Mouse (Mus musculus) forebrain, embryonic 12.5 days (tissue): ENCODE measurements around the gene Jagn1. TPM values are rescaled to one million over a fixed set of nuclear protein-coding genes. Genes with fewer than 3 reads are reported as not detected.

Source experiments
- ATAC-seq: fragments of 200-750 bp; cut with Nextera tagmentation; 2 replicates; pipeline ENCODE4 v1.8.0; 2017; ENCODE audit warnings: moderate TSS enrichment; ENCODE audit not compliant: low FRiP score
- H3K27ac ChIP-seq: fragments of 300-500 bp; sonication (generic); 2 replicates; pipeline ENCODE4 v1.5.1; 2016; ENCODE audit warnings: mild to moderate bottlenecking
- H3K27me3 ChIP-seq: fragments of 300-500 bp; sonication (generic); 2 replicates; pipeline ENCODE4 v1.6.1; 2016; ENCODE audit warnings: mild to moderate bottlenecking
- H3K36me3 ChIP-seq: fragments of 300-500 bp; sonication (generic); replicated peaks from 2 replicates; pipeline ENCODE4 v1.6.1; 2016; ENCODE audit warnings: mild to moderate bottlenecking
- H3K4me1 ChIP-seq: fragments of 300-500 bp; sonication (generic); 2 replicates; pipeline ENCODE4 v1.6.1; 2016
- H3K4me2 ChIP-seq: fragments of 300-500 bp; sonication (generic); 2 replicates; pipeline ENCODE4 v1.6.1; 2016; ENCODE audit warnings: mild to moderate bottlenecking, moderate library complexity
- H3K4me3 ChIP-seq: fragments of 300-500 bp; sonication (generic); replicated peaks from 2 replicates; pipeline ENCODE4 v1.5.1; 2016; ENCODE audit warnings: mild to moderate bottlenecking
- H3K9ac ChIP-seq: fragments of 300-500 bp; sonication (generic); 2 replicates; pipeline ENCODE4 v1.6.1; 2016; ENCODE audit warnings: mild to moderate bottlenecking
- H3K9me3 ChIP-seq: fragments of 300-500 bp; sonication (generic); 2 replicates; pipeline ENCODE4 v1.6.1; 2016
- WGBS: fragments of 180-500 bp; shearing (Covaris S2); methylation state at CpG from one replicate; pipeline ENCODE4 v1.1.7; 2016; 5-methylcytosine and 5-hydroxymethylcytosine counted together
- polyA plus RNA-seq: library from polyadenylated mRNA; unstranded; fragments of >200 nt; fragmentation: Nextera tagmentation; extraction: Ambion mirVana; gene quantifications from 2 replicates; pipeline ENCODE4 v1.2.1, GENCODE M21; 2016

Jagn1 gene
- polyA plus RNA-seq: 68.5 and 71.3 TPM in 2 replicates

- Histone ChIP-seq H3K27ac (peak within 1 kb of the TSS; percentile 43), H3K4me3 (peak within 1 kb of the TSS; percentile 68), H3K9me3 (no peaks in the 10 kb centered on the region), H3K4me1 (peaks cover 9% of the 10 kb centered on the region), H3K9ac (peak within 1 kb of the TSS; percentile 90), H3K36me3 (peaks cover 22% of the 10 kb centered on the region), H3K4me2 (peak within 1 kb of the TSS; percentile 88), H3K27me3 (no peaks in the 10 kb centered on the region)
- under 1% methylated on average over 45 of the region's 45 CpGs for WGBS
- ATAC-seq: peak; percentile 95
These were observed at the start of gene Jagn1 for GRCm38 (mm10) chr6:113442442-113443090. Jagn1 (plus strand) TSS chr6:113442569.

- Histone ChIP-seq H3K9ac (no peak overlapping the region), H3K27me3 (no peaks in the 10 kb centered on the region), H3K36me3 (peaks cover 27% of the 10 kb centered on the region), H3K9me3 (no peaks in the 10 kb centered on the region), H3K27ac (no peak overlapping the region), H3K4me1 (peaks cover 17% of the 10 kb centered on the region), H3K4me2 (no peak overlapping the region), H3K4me3 (no peak overlapping the region)
- no peak for ATAC-seq
- 93% methylated on average over 6 of the region's 6 CpGs for WGBS
These were observed 48.4 kb upstream of the Jagn1 start for GRCm38 (mm10) chr6:113393951-113394350.

DNA sequence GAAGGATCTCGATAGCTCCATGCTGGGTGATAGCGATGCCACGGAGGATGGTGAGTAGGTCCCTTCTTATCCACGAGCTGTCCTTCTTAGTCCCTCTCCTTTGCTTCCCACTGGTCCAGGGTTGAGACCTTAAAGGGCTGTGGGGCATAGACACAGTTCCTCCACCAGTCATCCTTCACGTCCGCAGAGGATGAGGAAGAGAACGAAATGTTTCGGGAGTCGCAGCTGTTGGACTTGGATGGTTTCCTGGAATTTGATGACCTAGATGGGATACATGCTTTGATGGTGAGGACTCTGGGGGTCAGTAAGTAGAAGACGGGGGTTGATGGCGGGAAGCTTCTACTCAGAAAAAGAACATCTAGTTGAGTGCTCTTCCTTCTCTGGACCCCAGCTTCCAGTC lies 47.6 kb upstream of the Jagn1 start:
- WGBS: 94% methylated on average over 11 of the region's 11 CpGs
- Histone ChIP-seq H3K9me3 (no peaks in the 10 kb centered on the region), H3K4me3 (no peak overlapping the region), H3K36me3 (peaks cover 18% of the 10 kb centered on the region), H3K4me1 (peaks cover 17% of the 10 kb centered on the region), H3K27ac (no peak overlapping the region), H3K27me3 (no peaks in the 10 kb centered on the region), H3K9ac (no peak overlapping the region), H3K4me2 (no peak overlapping the region)
- no peak for ATAC-seq

DNA sequence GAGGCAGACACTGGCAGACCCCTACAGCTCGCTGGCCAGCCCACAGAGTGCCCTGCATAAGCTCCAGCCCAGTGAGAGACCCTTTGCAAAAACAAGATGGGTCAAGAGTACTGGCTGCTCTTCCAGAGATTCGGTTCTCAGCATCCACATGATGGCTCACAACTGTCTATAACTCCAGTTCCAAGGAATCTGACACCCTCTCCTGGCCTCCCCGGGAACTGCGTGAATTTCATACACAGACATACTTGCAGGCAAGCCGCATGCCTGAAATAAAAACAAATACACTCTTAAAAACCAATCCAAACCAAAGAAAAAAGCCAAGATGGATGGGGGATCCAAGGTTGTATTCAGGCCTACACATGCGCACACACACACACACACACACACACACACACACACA lies 46.9 kb upstream of the Jagn1 start:
- peaks cover 13% of the 10 kb centered on the region for H3K36me3 ChIP-seq
- H3K9me3 ChIP-seq: no peaks in the 10 kb centered on the region
- no peak for ATAC-seq
- H3K27ac ChIP-seq: no peak overlapping the region
- peaks cover 17% of the 10 kb centered on the region for H3K4me1 ChIP-seq
- H3K4me2 ChIP-seq: no peak overlapping the region
- H3K27me3 ChIP-seq: no peaks in the 10 kb centered on the region
- H3K9ac ChIP-seq: no peak overlapping the region
- WGBS: 90% methylated on average over 6 of the region's 6 CpGs
- no peak overlapping the region for H3K4me3 ChIP-seq

- Histone ChIP-seq H3K4me1 (peaks cover 16% of the 10 kb centered on the region), H3K36me3 (peaks cover 13% of the 10 kb centered on the region), H3K4me3 (no peak overlapping the region), H3K27me3 (no peaks in the 10 kb centered on the region), H3K4me2 (no peak overlapping the region), H3K9ac (no peak overlapping the region), H3K27ac (no peak overlapping the region), H3K9me3 (no peaks in the 10 kb centered on the region)
- 82% methylated on average over 10 of the region's 10 CpGs for WGBS
- no peak for ATAC-seq
These were observed 45.9 kb upstream of the Jagn1 start for GRCm38 (mm10) chr6:113396270-113397030.

DNA sequence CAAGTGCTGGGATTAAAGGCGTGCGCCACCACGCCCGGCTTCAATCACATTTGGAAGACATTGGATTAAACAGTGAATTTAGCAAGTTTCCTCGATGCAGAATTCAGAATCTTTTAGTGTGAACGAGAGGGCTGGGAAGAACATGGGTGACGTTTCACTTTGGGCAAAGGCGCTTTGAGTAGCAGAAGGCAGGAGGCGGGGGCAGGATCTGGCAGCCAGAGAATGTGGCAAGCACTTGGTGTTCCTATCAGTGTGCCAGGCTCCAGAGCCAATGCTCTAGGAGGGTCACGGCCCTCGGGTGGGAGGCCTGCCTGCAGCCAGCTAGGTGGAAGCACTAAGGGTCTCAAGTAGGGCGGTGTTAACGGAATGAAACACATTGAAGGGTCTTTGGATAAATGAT lies 40.3 kb upstream of the Jagn1 start:
- H3K4me1 ChIP-seq: no peaks in the 10 kb centered on the region
- WGBS: 95% methylated on average over 13 of the region's 13 CpGs
- no peak overlapping the region for H3K9ac ChIP-seq
- no peaks in the 10 kb centered on the region for H3K9me3 ChIP-seq
- no peak overlapping the region for H3K4me2 ChIP-seq
- H3K4me3 ChIP-seq: no peak overlapping the region
- H3K36me3 ChIP-seq: peaks cover 2% of the 10 kb centered on the region
- no peak for ATAC-seq
- H3K27ac ChIP-seq: no peak overlapping the region
- H3K27me3 ChIP-seq: no peaks in the 10 kb centered on the region

DNA sequence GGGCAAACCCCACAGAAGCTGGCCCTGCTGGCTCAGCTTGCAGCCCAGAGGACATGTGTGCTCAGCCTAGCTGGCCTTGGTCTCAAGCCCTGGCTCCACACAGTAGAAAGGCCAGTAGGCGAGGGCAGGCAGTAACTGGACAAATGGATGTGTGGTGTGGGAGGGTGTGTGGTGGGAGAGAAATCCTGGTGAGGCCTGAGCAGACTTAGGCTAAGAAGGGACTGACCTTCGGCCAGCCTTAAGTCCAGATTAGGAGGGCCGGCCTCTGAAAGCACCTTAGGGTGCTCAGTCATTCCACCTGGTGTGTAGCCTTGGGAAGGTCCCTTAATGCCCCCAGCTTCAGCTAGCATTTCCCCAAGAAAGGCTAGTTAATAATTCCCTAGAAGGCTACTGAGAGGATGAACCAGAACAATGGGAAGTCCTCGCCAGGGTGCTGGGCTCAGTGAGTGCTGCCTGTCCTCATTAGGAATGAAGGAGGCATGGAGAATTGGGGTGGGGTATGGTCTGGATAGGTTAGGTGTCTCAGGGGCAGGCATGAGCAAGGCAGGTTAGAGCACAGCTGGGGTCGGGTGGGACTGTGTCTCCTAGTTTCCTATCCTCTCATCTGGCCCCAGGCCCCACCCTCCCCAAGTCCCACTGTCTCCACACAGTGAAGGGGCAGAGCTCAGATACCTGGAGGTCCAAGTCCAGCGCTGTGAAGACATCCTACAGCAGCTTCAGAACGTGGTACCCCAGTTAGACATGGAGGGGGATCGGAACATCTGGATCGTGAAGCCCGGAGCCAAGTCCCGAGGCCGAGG lies 37.5 kb upstream of the Jagn1 start:
- H3K9ac ChIP-seq: no peak overlapping the region
- H3K9me3 ChIP-seq: no peaks in the 10 kb centered on the region
- no peak overlapping the region for H3K4me3 ChIP-seq
- ATAC-seq: no peak
- H3K4me2 ChIP-seq: no peak overlapping the region
- no peaks in the 10 kb centered on the region for H3K4me1 ChIP-seq
- H3K36me3 ChIP-seq: peaks cover 13% of the 10 kb centered on the region
- WGBS: 75% methylated on average over 12 of the region's 12 CpGs
- no peak overlapping the region for H3K27ac ChIP-seq
- no peaks in the 10 kb centered on the region for H3K27me3 ChIP-seq

DNA sequence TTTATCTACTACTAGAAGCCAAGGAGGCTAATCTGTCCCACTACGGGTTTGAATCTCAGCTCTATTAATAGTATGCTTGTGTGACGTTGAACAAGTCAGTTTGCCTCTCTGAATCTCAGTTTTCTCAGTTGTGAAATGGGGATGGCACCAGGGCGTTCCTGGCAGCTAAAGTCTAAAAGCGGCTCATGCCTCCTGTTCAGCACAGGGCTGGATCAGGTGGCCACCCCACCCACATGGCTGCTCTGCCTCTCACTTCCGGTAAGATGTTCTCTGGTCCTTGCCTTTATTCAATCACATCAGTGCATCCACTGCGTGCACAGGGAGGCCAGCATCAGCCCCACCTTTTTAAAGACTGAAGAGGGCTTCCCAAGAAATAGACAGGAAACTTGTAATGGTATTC lies 36.9 kb upstream of the Jagn1 start:
- ATAC-seq: no peak
- H3K4me3 ChIP-seq: no peak overlapping the region
- 89% methylated on average over 6 of the region's 6 CpGs for WGBS
- no peak overlapping the region for H3K27ac ChIP-seq
- no peaks in the 10 kb centered on the region for H3K9me3 ChIP-seq
- H3K4me1 ChIP-seq: no peaks in the 10 kb centered on the region
- no peak overlapping the region for H3K4me2 ChIP-seq
- peaks cover 13% of the 10 kb centered on the region for H3K36me3 ChIP-seq
- no peak overlapping the region for H3K9ac ChIP-seq
- H3K27me3 ChIP-seq: no peaks in the 10 kb centered on the region

DNA sequence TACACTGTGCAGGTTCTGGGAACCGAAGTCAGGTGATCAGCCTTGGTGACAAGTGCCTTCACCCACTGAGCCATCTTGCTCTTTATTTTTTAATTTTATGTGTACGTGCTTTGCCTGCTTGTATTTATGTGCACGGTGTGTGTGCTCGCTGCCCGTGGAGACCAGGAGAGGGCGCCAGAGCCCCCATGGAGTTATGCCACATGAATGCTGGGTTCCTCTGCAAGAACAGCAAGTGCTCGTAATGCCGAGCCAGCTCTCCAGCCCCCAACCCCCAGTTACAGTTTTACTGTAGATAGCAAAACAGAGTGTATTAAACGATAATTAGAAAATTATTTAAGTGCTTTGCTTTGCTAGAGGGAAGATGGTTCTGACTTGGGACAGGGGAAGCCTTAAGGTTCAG lies 35.7 kb upstream of the Jagn1 start:
- H3K9ac ChIP-seq: no peak overlapping the region
- 81% methylated on average over 9 of the region's 9 CpGs for WGBS
- H3K4me2 ChIP-seq: no peak overlapping the region
- H3K27me3 ChIP-seq: no peaks in the 10 kb centered on the region
- no peak overlapping the region for H3K27ac ChIP-seq
- ATAC-seq: no peak
- H3K4me3 ChIP-seq: no peak overlapping the region
- H3K9me3 ChIP-seq: no peaks in the 10 kb centered on the region
- H3K4me1 ChIP-seq: no peaks in the 10 kb centered on the region
- H3K36me3 ChIP-seq: peaks cover 13% of the 10 kb centered on the region

- no peak for ATAC-seq
- H3K4me2 ChIP-seq: no peak overlapping the region
- H3K27me3 ChIP-seq: no peaks in the 10 kb centered on the region
- H3K36me3 ChIP-seq: peaks cover 23% of the 10 kb centered on the region
- no peaks in the 10 kb centered on the region for H3K9me3 ChIP-seq
- no peak overlapping the region for H3K4me3 ChIP-seq
- H3K9ac ChIP-seq: no peak overlapping the region
- 79% methylated on average over 1 of the region's 1 CpGs for WGBS
- H3K27ac ChIP-seq: no peak overlapping the region
- no peaks in the 10 kb centered on the region for H3K4me1 ChIP-seq
These were observed 32.4 kb upstream of the Jagn1 start for GRCm38 (mm10) chr6:113410001-113410400.

- H3K4me2 ChIP-seq: no peak overlapping the region
- no peak overlapping the region for H3K27ac ChIP-seq
- WGBS: 95% methylated on average over 5 of the region's 5 CpGs
- H3K4me3 ChIP-seq: no peak overlapping the region
- peaks cover 17% of the 10 kb centered on the region for H3K4me1 ChIP-seq
- ATAC-seq: no peak
- no peak overlapping the region for H3K9ac ChIP-seq
- no peaks in the 10 kb centered on the region for H3K9me3 ChIP-seq
- no peaks in the 10 kb centered on the region for H3K27me3 ChIP-seq
- peaks cover 28% of the 10 kb centered on the region for H3K36me3 ChIP-seq
These were observed 26.0 kb upstream of the Jagn1 start for GRCm38 (mm10) chr6:113416416-113416815.

GRCm38 (mm10) chr6:113418441-113419198 lies 23.7 kb upstream of the Jagn1 start:
- H3K9me3 ChIP-seq: no peaks in the 10 kb centered on the region
- H3K27ac ChIP-seq: no peak overlapping the region
- ATAC-seq: peak; percentile 60
- H3K4me2 ChIP-seq: peak overlapping the region; percentile 92
- peak overlapping the region; percentile 65 for H3K4me3 ChIP-seq
- 17% methylated on average over 16 of the region's 16 CpGs for WGBS
- H3K4me1 ChIP-seq: peaks cover 17% of the 10 kb centered on the region
- peak overlapping the region; percentile 77 for H3K9ac ChIP-seq
- H3K27me3 ChIP-seq: no peaks in the 10 kb centered on the region
- H3K36me3 ChIP-seq: peaks cover 28% of the 10 kb centered on the region
